Mouse (Mus musculus) bone marrow, adult 2 months (tissue): ENCODE data around the gene Mpeg1. TPM values are rescaled to one million over a fixed set of nuclear protein-coding genes. Genes with fewer than 3 reads are reported as not detected.

Source experiments
- H3K27ac ChIP-seq: fragments of 200-500 bp; 2 replicates; pipeline ENCODE4 v1.5.1; 2012; ENCODE audit warnings: low read depth, mild to moderate bottlenecking, control low read depth, inconsistent platforms, low read length; ENCODE audit not compliant: control insufficient read depth, poor library complexity, insufficient read depth
- H3K4me1 ChIP-seq: fragments of 200-500 bp; 2 replicates; pipeline ENCODE4 v1.6.1; 2011; ENCODE audit warnings: low read length; ENCODE audit not compliant: control insufficient read depth, insufficient read depth
- H3K4me3 ChIP-seq: fragments of 200-500 bp; replicated peaks from 2 replicates; pipeline ENCODE3; 2011; ENCODE audit warnings: mild to moderate bottlenecking, low read depth, low read length, control low read depth; ENCODE audit not compliant: control insufficient read depth
- CTCF ChIP-seq: fragments of 200-500 bp; IDR thresholded peaks from 2 replicates; pipeline ENCODE4 v1.5.1; 2011; ENCODE audit warnings: low read length, control low read depth; ENCODE audit not compliant: control insufficient read depth, insufficient read depth
- POLR2A ChIP-seq: fragments of 200-500 bp; IDR thresholded peaks from 2 replicates; pipeline ENCODE4 v1.6.1; 2011; ENCODE audit warnings: low read depth, mild to moderate bottlenecking, control low read depth, low read length, borderline replicate concordance; ENCODE audit not compliant: control insufficient read depth
- WGBS: fragments of 180-500 bp; shearing (Covaris S2); methylation state at CpG from one replicate; pipeline ENCODE4 v1.1.7; 2018; 5-methylcytosine and 5-hydroxymethylcytosine counted together
- polyA plus RNA-seq: library from polyadenylated mRNA; stranded (reverse); fragments of >200 nt; gene quantifications from 2 replicates; pipeline ENCODE4 v1.2.4, GENCODE M21; 2011; ENCODE audit warnings: low replicate concordance; ENCODE audit not compliant: missing spikeins, insufficient read depth, insufficient read length

Gene Mpeg1
- polyA plus RNA-seq, 1 experiment = 54.7 TPM

DNA sequence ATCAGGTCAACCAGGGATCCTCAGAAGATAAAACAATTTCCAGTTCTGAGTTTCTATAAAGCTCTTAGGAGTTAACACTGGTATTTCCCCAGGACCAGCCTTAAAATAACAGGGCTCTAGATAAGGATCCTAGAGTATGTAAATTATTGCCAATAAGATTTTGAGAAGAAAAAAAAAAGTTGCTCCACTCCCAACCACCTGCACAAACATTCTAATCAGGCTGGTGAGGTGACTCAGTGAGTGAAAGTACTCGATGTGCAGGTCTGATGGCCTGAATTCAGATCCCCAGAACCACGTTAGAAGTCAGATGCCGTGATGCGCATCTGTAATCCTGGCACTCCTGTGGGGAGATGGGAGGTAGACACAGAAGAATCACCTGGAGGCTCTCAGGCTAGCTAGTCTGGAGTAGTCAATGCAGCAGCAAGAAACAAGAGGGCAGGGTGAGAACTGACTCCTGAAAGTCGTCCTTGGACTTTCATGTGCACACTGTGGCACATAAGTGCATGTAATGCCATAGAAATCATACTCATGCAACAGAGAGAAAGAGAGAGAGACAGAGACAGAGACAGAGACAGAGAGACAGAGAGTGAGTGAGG is 11.9 kb downstream of the Mpeg1 start:
- Histone ChIP-seq H3K4me1 (peaks cover 5% of the 10 kb centered on the region), H3K4me3 (no peak overlapping the region), H3K27ac (no peak overlapping the region)
- 64% methylated on average over 5 of the region's 5 CpGs for WGBS
- TF ChIP-seq CTCF (no peak), POLR2A (no peak)

DNA sequence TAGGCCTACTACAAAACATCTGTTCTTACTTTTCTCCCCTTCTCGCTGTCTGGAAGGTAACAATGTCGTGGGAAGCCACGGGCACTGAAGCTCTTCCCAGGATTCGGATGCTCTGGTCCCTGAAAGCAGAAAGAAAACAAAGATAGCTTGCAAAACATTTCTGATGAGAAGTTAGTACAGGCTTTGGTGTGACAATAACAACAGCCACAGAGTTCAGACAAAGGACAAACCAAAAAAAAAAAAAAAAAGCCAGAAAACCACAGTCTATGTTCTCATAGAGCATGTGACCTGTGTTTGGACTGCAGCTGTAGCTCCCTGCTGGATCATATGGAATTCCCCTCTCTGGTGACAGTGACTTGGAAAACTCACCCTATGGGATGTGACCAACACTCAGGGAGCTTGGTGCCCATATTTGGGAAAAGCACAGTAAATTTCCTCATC is 12.6 kb downstream of the Mpeg1 start:
- TF ChIP-seq CTCF (no peak), POLR2A (no peak)
- Histone ChIP-seq H3K4me1 (peaks cover 7% of the 10 kb centered on the region), H3K4me3 (no peak overlapping the region), H3K27ac (no peak overlapping the region)
- 53% methylated on average over 4 of the region's 4 CpGs for WGBS

DNA sequence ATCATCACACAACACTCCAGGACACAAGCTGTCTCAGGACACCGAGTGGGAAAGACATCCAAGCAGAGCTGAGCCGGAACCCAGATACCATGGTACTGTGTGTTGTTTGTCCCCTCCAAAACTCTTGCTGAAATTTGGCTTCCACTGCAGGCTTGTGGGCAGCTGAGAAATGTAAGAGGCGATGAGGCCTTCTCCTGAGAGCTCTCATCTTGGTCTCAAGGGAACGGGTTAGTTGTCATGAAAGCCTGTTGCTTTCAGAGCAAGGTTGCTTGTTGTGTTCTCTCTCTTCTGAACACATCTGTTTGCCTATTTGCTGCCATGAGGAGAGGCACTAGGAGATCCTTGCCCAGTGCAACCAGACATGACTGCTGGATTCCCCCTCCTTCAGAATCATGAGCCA is 13.4 kb downstream of the Mpeg1 start:
- TF ChIP-seq CTCF (no peak), POLR2A (no peak)
- WGBS = 79% methylated on average over 4 of the region's 4 CpGs
- no peak overlapping the region for H3K27ac ChIP-seq
- H3K4me3 ChIP-seq = no peak overlapping the region
- peaks cover 10% of the 10 kb centered on the region for H3K4me1 ChIP-seq

DNA sequence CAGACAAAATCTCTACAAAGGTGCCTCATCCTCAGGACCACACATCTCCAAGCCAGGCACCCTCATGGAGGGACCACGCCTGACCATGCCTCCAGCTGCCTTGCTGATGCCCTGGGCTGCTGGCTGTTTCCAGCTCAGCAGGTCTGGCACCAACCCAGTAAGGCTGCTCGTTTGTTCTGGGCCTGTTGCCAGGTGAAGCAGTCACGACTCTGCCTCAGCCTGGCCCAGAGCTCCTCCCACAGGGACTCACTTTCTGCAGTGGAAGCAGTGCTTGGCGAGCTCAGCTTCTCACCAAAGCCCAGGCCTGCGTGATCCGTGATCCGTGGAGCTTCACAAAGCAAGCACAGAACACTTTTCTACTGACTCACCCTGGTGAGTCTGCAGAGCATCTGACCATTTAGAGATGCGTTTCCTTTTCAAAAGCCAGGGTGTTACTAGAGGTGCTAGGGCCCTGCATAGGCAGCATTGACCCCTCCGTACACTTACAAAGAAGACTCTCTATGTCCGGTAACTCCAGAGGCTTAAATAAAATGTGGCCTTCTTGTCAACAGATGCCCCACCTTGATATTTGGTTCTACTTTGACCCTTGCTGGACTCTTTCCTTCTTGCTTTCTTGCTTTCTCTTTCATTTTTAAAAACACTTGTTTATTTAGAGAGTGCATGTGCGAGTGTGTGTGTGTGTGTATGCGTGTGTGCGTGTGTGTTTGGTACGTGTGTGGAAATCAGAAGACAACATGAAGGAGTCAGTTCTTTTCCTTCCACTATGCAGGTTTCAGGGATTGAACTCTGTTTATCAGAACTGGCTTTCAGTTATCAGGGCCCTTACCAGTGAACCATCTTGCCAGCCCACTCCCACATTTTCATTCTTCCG is 15.0 kb downstream of the Mpeg1 start:
- TF ChIP-seq CTCF (no peak), POLR2A (0 out of 2 replicates have a peak, but pooled peaks have one; percentile 16)
- WGBS = 28% methylated on average over 15 of the region's 15 CpGs
- peaks cover 12% of the 10 kb centered on the region for H3K4me1 ChIP-seq
- peak overlapping the region; percentile 16; the same call in 1 of the 2 replicates for H3K27ac ChIP-seq
- H3K4me3 ChIP-seq = no peak overlapping the region

DNA sequence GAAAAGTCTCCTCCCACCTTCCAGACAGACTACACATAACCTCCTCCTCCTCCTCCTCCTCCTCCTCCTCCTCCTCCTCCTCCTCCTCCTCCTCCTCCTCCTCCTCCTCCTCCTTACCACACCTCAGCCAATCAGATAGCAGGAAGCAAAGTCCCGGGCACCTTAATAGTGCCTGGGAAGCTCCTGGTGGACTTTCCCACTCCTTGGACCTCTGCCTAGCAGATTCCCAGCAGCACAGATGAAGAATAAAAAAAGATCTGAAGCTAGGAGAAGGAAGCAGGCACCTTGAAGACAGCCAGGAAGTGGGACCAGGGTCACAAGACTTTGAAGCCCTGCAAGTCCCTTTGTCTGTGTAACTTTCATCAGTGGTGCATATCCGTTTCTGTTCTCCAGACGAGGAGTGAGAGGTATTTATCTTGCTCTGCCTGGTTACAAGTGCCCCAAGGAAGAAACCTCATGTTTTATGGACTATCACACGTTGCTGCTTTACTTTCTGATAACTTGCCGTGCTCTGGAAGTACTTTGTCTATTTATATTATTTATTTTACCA is 16.2 kb downstream of the Mpeg1 start:
- Histone ChIP-seq H3K4me3 (no peak overlapping the region), H3K4me1 (peaks cover 12% of the 10 kb centered on the region), H3K27ac (no peak overlapping the region)
- TF ChIP-seq CTCF (no peak), POLR2A (no peak)
- 10% methylated on average over 5 of the region's 5 CpGs for WGBS

DNA sequence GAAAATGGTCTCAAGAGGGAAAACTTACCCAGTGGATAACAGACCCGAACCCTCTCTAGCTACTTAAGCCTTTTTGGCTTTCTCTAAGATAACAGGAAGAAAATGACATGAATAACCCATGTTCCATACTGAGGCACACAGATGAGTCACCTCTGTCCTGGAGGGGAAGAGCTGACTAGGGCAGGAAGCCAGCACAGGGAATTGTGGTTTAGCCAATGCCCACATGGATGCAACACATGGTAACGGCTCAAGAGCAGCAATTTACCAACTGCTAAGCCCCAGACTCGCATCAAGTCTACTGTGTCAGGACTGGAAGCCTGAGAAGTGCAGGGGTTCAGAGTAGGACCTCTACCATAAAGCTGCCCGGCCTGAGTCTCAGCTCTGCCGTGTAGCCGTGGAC is 17.8 kb downstream of the Mpeg1 start:
- WGBS = 36% methylated on average over 6 of the region's 6 CpGs
- no peak overlapping the region for H3K4me3 ChIP-seq
- TF ChIP-seq POLR2A (no peak), CTCF (no peak)
- H3K4me1 ChIP-seq = peaks cover 11% of the 10 kb centered on the region
- no peak overlapping the region for H3K27ac ChIP-seq

DNA sequence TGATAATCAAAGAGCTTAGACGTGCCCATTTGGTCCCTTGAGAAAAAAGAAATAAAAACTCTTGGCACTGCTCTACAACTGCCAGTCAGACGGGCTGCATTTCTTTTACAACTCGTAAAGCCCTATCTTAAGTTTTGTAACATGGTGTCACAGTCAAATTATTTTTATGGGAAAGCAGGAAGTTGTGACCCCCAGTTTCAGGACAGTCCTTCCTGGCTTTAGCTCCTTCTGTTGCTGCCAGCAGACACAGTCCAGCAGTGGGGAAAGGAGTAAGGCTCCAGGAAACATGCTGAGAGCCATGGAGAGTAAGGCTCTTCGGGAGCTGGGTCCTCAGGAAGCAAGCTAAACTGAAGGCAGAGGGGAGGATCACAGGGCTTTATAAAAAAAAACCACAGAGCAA is 23.2 kb downstream of the Mpeg1 start:
- Histone ChIP-seq H3K27ac (no peak overlapping the region), H3K4me3 (no peak overlapping the region), H3K4me1 (peaks cover 3% of the 10 kb centered on the region; the same call in 1 of the 2 replicates)
- TF ChIP-seq CTCF = no peak
- TF ChIP-seq POLR2A = no peak
- WGBS = 27% methylated on average over 4 of the region's 4 CpGs

DNA sequence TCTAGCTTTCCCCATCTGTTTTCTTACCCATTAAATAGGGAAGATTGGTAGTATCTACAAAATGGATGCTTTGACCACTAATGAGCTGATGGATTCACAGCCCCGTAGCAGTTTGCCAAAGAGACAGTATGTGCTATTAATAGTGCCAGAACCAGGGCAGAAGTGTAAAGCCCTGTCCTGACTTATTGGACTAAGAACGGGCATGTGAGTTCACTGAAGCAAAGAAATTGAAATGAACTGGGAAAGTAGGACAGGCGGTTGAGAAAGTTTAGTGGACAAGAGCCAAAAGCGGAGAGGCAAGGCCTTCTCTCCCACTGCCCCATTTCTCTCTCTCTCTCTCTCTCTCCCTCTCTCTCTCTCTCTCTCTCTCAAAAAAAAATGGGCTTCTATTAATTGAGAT is 23.6 kb downstream of the Mpeg1 start:
- no peak for TF ChIP-seq CTCF
- no peak for TF ChIP-seq POLR2A
- peaks cover 2% of the 10 kb centered on the region; the same call in 1 of the 2 replicates for H3K4me1 ChIP-seq
- WGBS = 64% methylated on average over 4 of the region's 4 CpGs
- H3K27ac ChIP-seq = no peak overlapping the region
- H3K4me3 ChIP-seq = no peak overlapping the region
